Mouse (Mus musculus) CH12.LX (cell line): ENCODE measurements around the gene Degs2. TPM values are rescaled to one million over a fixed set of nuclear protein-coding genes. Genes with fewer than 3 reads are reported as not detected.

Experiments
- DNase-seq: peaks from one replicate; pipeline ENCODE4 v3.0.0-alpha.2; 2013; ENCODE audit errors: extremely low read depth
- H3K27ac ChIP-seq: 2 replicates; pipeline ENCODE4 v1.5.1; 2012; ENCODE audit warnings: low read depth, mild to moderate bottlenecking, control low read depth, moderate library complexity; ENCODE audit not compliant: insufficient read depth
- H3K27me3 ChIP-seq: replicated peaks from 2 replicates; pipeline ENCODE3; 2012; ENCODE audit warnings: inconsistent platforms
- H3K36me3 ChIP-seq, 2 experiments: replicated peaks in 1 of 2; 2 replicates each; pipeline versions ENCODE3 to v1.6.1; 2012; ENCODE audit warnings: inconsistent platforms in 1 of 2, low read length in 1 of 2, mild to moderate bottlenecking in 1 of 2, mixed read lengths in 1 of 2, moderate library complexity in 1 of 2; ENCODE audit not compliant: control insufficient read depth in 1 of 2, insufficient read depth in 1 of 2
- H3K4me1 ChIP-seq, 2 experiments: 2 replicates each; pipeline ENCODE4 v1.6.1; 2012; ENCODE audit warnings: inconsistent platforms in 1 of 2, moderate library complexity in 1 of 2; ENCODE audit not compliant: insufficient read depth in 2 of 2, control insufficient read depth in 1 of 2
- H3K4me2 ChIP-seq: 2 replicates; pipeline ENCODE4 v1.6.1; 2012; ENCODE audit warnings: low read depth, mild to moderate bottlenecking, control low read depth; ENCODE audit not compliant: poor library complexity, insufficient read depth, severe bottlenecking
- H3K4me3 ChIP-seq, 3 experiments: fragments of 150-350 bp in 1 of 3; sonication (generic) in 1 of 3; replicated peaks in 1 of 3; 2 replicates each; pipeline versions ENCODE3 to v1.5.1; 2011 to 2012; ENCODE audit warnings: low read depth in 2 of 3, low read length in 2 of 3, mild to moderate bottlenecking in 2 of 3, moderate library complexity in 2 of 3, control low read depth in 1 of 3, improper control_type of control experiment in 1 of 3, inconsistent platforms in 1 of 3, mixed read lengths in 1 of 3; ENCODE audit not compliant: poor library complexity in 1 of 3
- H3K79me2 ChIP-seq: replicated peaks from 2 replicates; pipeline ENCODE4 v1.6.1; 2012; ENCODE audit warnings: mild to moderate bottlenecking, moderate library complexity; ENCODE audit not compliant: control insufficient read depth, poor library complexity, insufficient read depth, severe bottlenecking; ENCODE audit errors: extremely low read depth
- H3K9ac ChIP-seq: 2 replicates; pipeline ENCODE4 v1.6.1; 2012; ENCODE audit warnings: low read depth, mild to moderate bottlenecking, control low read depth, moderate library complexity; ENCODE audit not compliant: insufficient read depth
- H3K9me3 ChIP-seq: replicated peaks from 2 replicates; pipeline ENCODE3; 2012; ENCODE audit warnings: low read length, inconsistent platforms, mixed read lengths
- CHD2 ChIP-seq: IDR thresholded peaks from 2 replicates; pipeline ENCODE4 v1.6.1; 2011; ENCODE audit warnings: low read length, improper control_type of control experiment
- CTCF ChIP-seq, 2 experiments: IDR thresholded peaks in 1 of 2; conservative IDR thresholded peaks in 1 of 2; 2 replicates each; pipeline ENCODE4 v1.5.1; 2011 to 2012; ENCODE audit warnings: low read depth in 2 of 2, low read length in 2 of 2, improper control_type of control experiment in 1 of 2, inconsistent platforms in 1 of 2, mild to moderate bottlenecking in 1 of 2, moderate library complexity in 1 of 2
- ETS1 ChIP-seq: conservative IDR thresholded peaks from 2 replicates; pipeline ENCODE4 v1.6.1; 2012; ENCODE audit warnings: low read depth, mild to moderate bottlenecking, inconsistent platforms, low read length, improper control_type of control experiment, moderate library complexity
- GABPA ChIP-seq: IDR thresholded peaks from 2 replicates; pipeline ENCODE4 v1.6.1; 2012; ENCODE audit warnings: low read depth, low read length, improper control_type of control experiment, inconsistent platforms; ENCODE audit not compliant: insufficient replicate concordance
- HCFC1 ChIP-seq: IDR thresholded peaks from 2 replicates; pipeline ENCODE4 v1.6.1; 2012; ENCODE audit warnings: low read depth, mild to moderate bottlenecking, inconsistent platforms, low read length, improper control_type of control experiment
- JUN ChIP-seq: IDR thresholded peaks from 2 replicates; pipeline ENCODE4 v1.6.1; 2011; ENCODE audit warnings: low read depth, mild to moderate bottlenecking, low read length, improper control_type of control experiment, moderate library complexity; ENCODE audit not compliant: insufficient read depth
- JUND ChIP-seq: conservative IDR thresholded peaks from 2 replicates; pipeline ENCODE4 v1.6.1; 2011; ENCODE audit warnings: low read depth, low read length, improper control_type of control experiment
- KAT2A ChIP-seq: IDR thresholded peaks from 2 replicates; pipeline ENCODE4 v1.6.1; 2012; ENCODE audit warnings: low read length, improper control_type of control experiment, inconsistent platforms; ENCODE audit not compliant: insufficient replicate concordance
- MAFK ChIP-seq: IDR thresholded peaks from 2 replicates; pipeline ENCODE4 v1.6.1; 2011; ENCODE audit warnings: low read length, improper control_type of control experiment; ENCODE audit not compliant: insufficient replicate concordance
- MAX ChIP-seq: IDR thresholded peaks from 2 replicates; pipeline ENCODE4 v1.6.1; 2011; ENCODE audit warnings: low read length, improper control_type of control experiment
- MXI1 ChIP-seq: IDR thresholded peaks from 2 replicates; pipeline ENCODE4 v1.6.1; 2011; ENCODE audit warnings: mild to moderate bottlenecking, low read depth, low read length, improper control_type of control experiment
- NRF1 ChIP-seq: IDR thresholded peaks from 2 replicates; pipeline ENCODE4 v1.6.1; 2014; ENCODE audit warnings: low read depth, mild to moderate bottlenecking, inconsistent platforms, low read length, improper control_type of control experiment, moderate library complexity
- PAX5 ChIP-seq: IDR thresholded peaks from 2 replicates; pipeline ENCODE4 v1.6.1; 2012; ENCODE audit warnings: low read length, inconsistent platforms, mixed read lengths
- POLR2A ChIP-seq: IDR thresholded peaks from 2 replicates; pipeline ENCODE4 v1.6.1; 2011; ENCODE audit warnings: low read depth, mild to moderate bottlenecking, improper control_type of control experiment, low read length
- POLR2AphosphoS2 ChIP-seq: IDR thresholded peaks from 2 replicates; pipeline ENCODE4 v1.6.1; 2011; ENCODE audit warnings: low read depth, low read length, improper control_type of control experiment
- SIN3A ChIP-seq: IDR thresholded peaks from 2 replicates; pipeline ENCODE4 v1.6.1; 2012; ENCODE audit warnings: low read length, improper control_type of control experiment, inconsistent platforms
- TBP ChIP-seq: conservative IDR thresholded peaks from 2 replicates; pipeline ENCODE4 v1.6.1; 2011; ENCODE audit warnings: low read depth, low read length, improper control_type of control experiment
- USF2 ChIP-seq: conservative IDR thresholded peaks from 2 replicates; pipeline ENCODE4 v1.6.1; 2011; ENCODE audit warnings: low read depth, low read length, improper control_type of control experiment
- ZKSCAN1 ChIP-seq: IDR thresholded peaks from 2 replicates; pipeline ENCODE4 v1.6.1; 2012; ENCODE audit warnings: low read depth, inconsistent platforms, low read length, improper control_type of control experiment, borderline replicate concordance
- ZNF384 ChIP-seq: IDR thresholded peaks from 2 replicates; pipeline ENCODE4 v1.6.1; 2012; ENCODE audit warnings: low read depth, low read length, improper control_type of control experiment, inconsistent platforms
- dilution Hi-C: fragments of 300-500 bp; cut with MboI; formaldehyde crosslinking; loops from 2 replicates; pipeline ENCODE4 v1.14.3; 2020; ENCODE audit warnings: low sequenced_read_pairs; ENCODE audit not compliant: extremely low pct_unique_long_range_greater_than_20kb, extremely low pct_ligation_motif_present
- in situ Hi-C: fragments of 300-500 bp; cut with MboI; formaldehyde crosslinking; loops from 3 replicates; pipeline ENCODE4 v1.14.3; 2019; ENCODE audit warnings: low sequenced_read_pairs, low pct_ligation_motif_present, low pct_unique_long_range_greater_than_20kb, mixed read lengths
- polyA plus RNA-seq: library from polyadenylated mRNA; unstranded; fragments of >175 nt; gene quantifications from 2 replicates; pipeline ENCODE4 v1.2.1, GENCODE M21; 2012; ENCODE audit warnings: low read depth; ENCODE audit not compliant: insufficient read length
- total RNA-seq, 2 experiments: library from RNA; depleted of rRNA; stranded (reverse); fragments of 300-350 nt in 1 of 2; fragments of >200 nt in 1 of 2; gene quantifications; 2 replicates each; pipeline ENCODE4 v1.2.3; 2012 to 2014

Degs2 gene
- total and polyA plus RNA-seq, 3 experiments = not detected

DNA sequence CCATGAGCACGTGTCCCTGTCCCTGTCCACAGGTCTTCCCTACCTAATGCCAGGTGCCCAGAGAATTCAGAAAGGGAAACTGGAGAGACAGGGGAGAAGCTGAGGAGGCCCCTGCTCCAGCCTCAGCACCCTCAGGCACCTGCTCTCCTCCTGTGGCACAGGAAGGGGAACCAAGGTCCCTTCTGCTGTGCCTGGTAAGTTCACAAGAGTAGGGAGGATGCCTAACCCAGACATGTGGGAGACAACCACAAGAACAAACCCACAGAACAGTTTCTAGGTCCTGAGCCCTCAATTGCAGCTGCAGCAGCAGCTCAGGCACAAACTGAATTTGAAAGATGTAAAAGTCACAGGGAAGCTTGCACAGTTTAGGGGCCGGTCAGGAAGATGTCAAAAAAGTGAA is 894 bp downstream of the Degs2 start:
- no peak for DNase-seq
- H3K27ac ChIP-seq = no peak overlapping the region

DNA sequence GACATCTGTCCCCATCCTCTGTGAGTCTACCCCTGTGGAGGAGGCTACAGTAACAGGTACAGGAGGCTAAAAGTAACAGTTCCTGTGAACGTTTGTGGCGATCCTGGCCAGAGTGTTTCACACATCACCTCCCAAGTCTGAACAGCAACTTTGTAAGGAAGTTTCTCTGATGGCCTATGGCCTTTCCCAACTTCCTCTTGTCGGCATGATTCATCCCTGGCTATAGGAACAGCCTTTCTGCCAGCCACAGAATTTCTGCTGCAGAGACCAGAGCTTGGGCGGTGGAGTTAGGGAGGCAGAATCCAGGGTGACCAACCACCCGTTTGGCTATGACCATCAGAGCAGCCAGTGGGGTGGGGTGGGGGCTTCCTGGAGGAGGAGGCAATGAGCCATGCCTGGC is 2.1 kb downstream of the Degs2 start:
- H3K79me2 ChIP-seq = no peaks in the 10 kb centered on the region
- H3K27me3 ChIP-seq = peaks cover 81% of the 10 kb centered on the region
- H3K4me1 ChIP-seq = peaks cover 0 to 6% of the 10 kb centered on the region in 2 experiments; a peak in 2 of 4 replicates
- TF ChIP-seq MXI1 (no peak), ZKSCAN1 (no peak), JUN (no peak), MAX (no peak), NRF1 (no peak), GABPA (no peak), KAT2A (no peak), ZNF384 (no peak), CHD2 (no peak), ETS1 (no peak), SIN3A (no peak), POLR2AphosphoS2 (no peak)
- H3K9me3 ChIP-seq = no peaks in the 10 kb centered on the region
- no peak overlapping the region for H3K4me2 ChIP-seq
- H3K9ac ChIP-seq = no peak overlapping the region
- no peaks in the 10 kb centered on the region for H3K36me3 ChIP-seq
- dilution Hi-C loops (no loop called here), in situ Hi-C loops (no loop called here)
- H3K27ac ChIP-seq = no peak overlapping the region
- no peak for DNase-seq
- no peak overlapping the region for H3K4me3 ChIP-seq

More for the DNA sequence above, 894 bp downstream of the Degs2 start:
- dilution Hi-C loops (no loop called here), in situ Hi-C loops (no loop called here)
- H3K79me2 ChIP-seq = no peaks in the 10 kb centered on the region
- H3K4me3 ChIP-seq = no peak overlapping the region
- H3K27me3 ChIP-seq = peaks cover 79% of the 10 kb centered on the region
- H3K9ac ChIP-seq = no peak overlapping the region
- no peaks in the 10 kb centered on the region for H3K4me1 ChIP-seq
- H3K4me2 ChIP-seq = no peak overlapping the region
- no peaks in the 10 kb centered on the region for H3K36me3 ChIP-seq
- no peaks in the 10 kb centered on the region for H3K9me3 ChIP-seq
- TF ChIP-seq CTCF (conservative IDR thresholded peaks at IDR 0.05 in 1 of 2, IDR thresholded peaks at IDR 0.05 in 1 of 2; ENCODE audit: low read depth in 2 of 2, low read length in 2 of 2) = no peak
- no peak for TF ChIP-seq POLR2A
- TF ChIP-seq JUND = no peak
- no peak for TF ChIP-seq MAFK
- no peak for TF ChIP-seq ETS1
- TF ChIP-seq USF2 = no peak
- no peak for TF ChIP-seq HCFC1
- TF ChIP-seq PAX5 = no peak
- no peak for TF ChIP-seq TBP
